Mouse (Mus musculus) midbrain, embryonic 11.5 days (tissue): ENCODE results near the gene Vax2. TPM values are rescaled to one million over a fixed set of nuclear protein-coding genes. Genes with fewer than 3 reads are reported as not detected.

Source experiments
- ATAC-seq: fragments of 200-750 bp; cut with Nextera tagmentation; 2 replicates; pipeline ENCODE4 v1.8.0; 2017; ENCODE audit warnings: moderate TSS enrichment, moderate library complexity; ENCODE audit not compliant: low FRiP score
- DNase-seq: peaks from one replicate; pipeline ENCODE4 v3.0.0; 2015; ENCODE audit warnings: low spot score; ENCODE audit errors: missing footprints
- H3K27ac ChIP-seq: fragments of 300-500 bp; sonication (generic); 2 replicates; pipeline ENCODE4 v1.5.1; 2014; ENCODE audit warnings: low read depth, low read length
- H3K27me3 ChIP-seq: fragments of 300-500 bp; sonication (generic); 2 replicates; pipeline ENCODE4 v1.6.1; 2014; ENCODE audit warnings: mild to moderate bottlenecking, low read length, moderate library complexity, mixed read lengths; ENCODE audit not compliant: control insufficient read depth, insufficient read depth
- H3K36me3 ChIP-seq: fragments of 300-500 bp; sonication (generic); 2 replicates; pipeline ENCODE4 v1.6.1; 2014; ENCODE audit warnings: mild to moderate bottlenecking, low read length, moderate library complexity, mixed read lengths; ENCODE audit not compliant: control insufficient read depth, insufficient read depth
- H3K4me1 ChIP-seq: fragments of 300-500 bp; sonication (generic); 2 replicates; pipeline ENCODE4 v1.6.1; 2014; ENCODE audit warnings: low read length; ENCODE audit not compliant: control insufficient read depth, insufficient read depth
- H3K4me2 ChIP-seq: fragments of 300-500 bp; sonication (generic); 2 replicates; pipeline ENCODE4 v1.6.1; 2014; ENCODE audit warnings: mild to moderate bottlenecking, moderate library complexity
- H3K4me3 ChIP-seq: fragments of 300-500 bp; sonication (generic); 2 replicates; pipeline ENCODE4 v1.5.1; 2014; ENCODE audit warnings: low read depth, low read length
- H3K9ac ChIP-seq: fragments of 300-500 bp; sonication (generic); 2 replicates; pipeline ENCODE4 v1.6.1; 2014; ENCODE audit warnings: low read length
- H3K9me3 ChIP-seq: fragments of 300-500 bp; sonication (generic); 2 replicates; pipeline ENCODE4 v1.6.1; 2016; ENCODE audit warnings: low read length; ENCODE audit not compliant: control insufficient read depth
- WGBS: fragments of 180-500 bp; shearing (Covaris S2); extraction: QIAGEN DNeasy Blood & Tissue Kit; methylation state at CpG from one replicate; pipeline ENCODE4 v1.1.7; 2014; 5-methylcytosine and 5-hydroxymethylcytosine counted together
- polyA plus RNA-seq: library from polyadenylated mRNA; unstranded; fragments of >200 nt; fragmentation: Nextera tagmentation; extraction: Ambion mirVana; gene quantifications from 2 replicates; pipeline ENCODE4 v1.2.1, GENCODE M21; 2014

Gene Vax2
- polyA plus RNA-seq, 1 experiment from 2014 or later: 0.25 TPM

GRCm38 (mm10) chr6:83766982-83767381 lies 55.9 kb downstream of the Vax2 start:
- H3K4me3 ChIP-seq: no peak overlapping the region
- no peaks in the 10 kb centered on the region; the same call in 1 of the 2 replicates for H3K36me3 ChIP-seq
- H3K9ac ChIP-seq: no peak overlapping the region
- H3K9me3 ChIP-seq: no peaks in the 10 kb centered on the region
- WGBS: 83% methylated on average over 3 of the region's 3 CpGs
- ATAC-seq (no peak), DNase-seq (no peak)
- H3K4me1 ChIP-seq: peaks cover 4% of the 10 kb centered on the region; the same call in 1 of the 2 replicates
- no peak overlapping the region for H3K4me2 ChIP-seq
- no peak overlapping the region for H3K27ac ChIP-seq
- H3K27me3 ChIP-seq: peaks cover 23% of the 10 kb centered on the region

DNA sequence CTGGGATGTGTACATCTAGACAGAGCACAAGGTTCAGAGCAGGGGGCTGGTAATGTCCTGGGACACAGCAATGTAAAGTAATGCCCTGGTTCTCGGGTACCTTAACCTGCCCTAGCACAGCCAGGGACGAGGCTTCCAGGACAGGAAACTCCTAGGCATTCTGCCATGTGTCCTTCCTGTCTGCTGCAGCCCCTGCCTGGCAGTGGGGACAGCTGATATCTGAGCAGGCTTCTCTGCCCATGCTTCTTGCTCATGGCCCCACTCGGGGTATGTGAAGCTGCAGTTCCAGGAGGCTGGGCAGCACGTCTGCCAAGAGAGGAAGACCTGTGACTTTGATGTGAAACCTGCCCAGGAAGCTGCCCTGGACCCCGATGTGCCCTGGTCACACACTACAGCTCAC lies 57.4 kb downstream of the Vax2 start:
- H3K27ac ChIP-seq: no peak overlapping the region
- DNase-seq (no peak), ATAC-seq (no peak)
- H3K27me3 ChIP-seq: peaks cover 8% of the 10 kb centered on the region
- no peaks in the 10 kb centered on the region for H3K9me3 ChIP-seq
- WGBS: 91% methylated on average over 5 of the region's 5 CpGs
- H3K9ac ChIP-seq: no peak overlapping the region
- no peaks in the 10 kb centered on the region; the same call in 1 of the 2 replicates for H3K36me3 ChIP-seq
- no peak overlapping the region for H3K4me3 ChIP-seq
- H3K4me2 ChIP-seq: no peak overlapping the region
- no peaks in the 10 kb centered on the region for H3K4me1 ChIP-seq

DNA sequence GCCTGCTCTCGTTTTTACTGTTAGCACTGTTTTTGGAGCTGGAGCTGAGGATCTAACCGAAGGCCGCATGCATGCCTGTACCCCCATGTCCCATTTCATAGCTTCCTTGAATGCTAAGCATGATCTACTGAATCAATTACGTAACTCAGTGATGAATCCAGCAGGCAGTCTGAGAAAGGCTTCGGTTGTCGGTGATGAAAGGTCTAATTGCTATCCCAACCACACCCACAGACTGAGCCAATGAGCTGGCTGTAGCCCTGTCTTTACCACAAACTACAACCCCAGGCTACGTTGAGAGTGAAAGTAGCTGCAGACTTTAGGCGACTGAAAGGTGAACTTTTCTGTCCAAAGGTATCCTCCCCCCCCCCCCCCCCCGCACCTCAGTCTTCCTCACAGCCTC lies 63.1 kb downstream of the Vax2 start:
- H3K4me2 ChIP-seq: peak overlapping the region; percentile 90; the same call in 1 of the 2 replicates
- peak overlapping the region; percentile 94; the same call in 1 of the 2 replicates for H3K4me3 ChIP-seq
- H3K36me3 ChIP-seq: no peaks in the 10 kb centered on the region; the same call in 1 of the 2 replicates
- DNase-seq: no peak
- H3K9me3 ChIP-seq: no peaks in the 10 kb centered on the region
- no peak overlapping the region for H3K27ac ChIP-seq
- H3K4me1 ChIP-seq: peaks cover 14% of the 10 kb centered on the region
- no peak for ATAC-seq
- WGBS: 76% methylated on average over 9 of the region's 9 CpGs
- H3K27me3 ChIP-seq: no peaks in the 10 kb centered on the region
- no peak overlapping the region for H3K9ac ChIP-seq

DNA sequence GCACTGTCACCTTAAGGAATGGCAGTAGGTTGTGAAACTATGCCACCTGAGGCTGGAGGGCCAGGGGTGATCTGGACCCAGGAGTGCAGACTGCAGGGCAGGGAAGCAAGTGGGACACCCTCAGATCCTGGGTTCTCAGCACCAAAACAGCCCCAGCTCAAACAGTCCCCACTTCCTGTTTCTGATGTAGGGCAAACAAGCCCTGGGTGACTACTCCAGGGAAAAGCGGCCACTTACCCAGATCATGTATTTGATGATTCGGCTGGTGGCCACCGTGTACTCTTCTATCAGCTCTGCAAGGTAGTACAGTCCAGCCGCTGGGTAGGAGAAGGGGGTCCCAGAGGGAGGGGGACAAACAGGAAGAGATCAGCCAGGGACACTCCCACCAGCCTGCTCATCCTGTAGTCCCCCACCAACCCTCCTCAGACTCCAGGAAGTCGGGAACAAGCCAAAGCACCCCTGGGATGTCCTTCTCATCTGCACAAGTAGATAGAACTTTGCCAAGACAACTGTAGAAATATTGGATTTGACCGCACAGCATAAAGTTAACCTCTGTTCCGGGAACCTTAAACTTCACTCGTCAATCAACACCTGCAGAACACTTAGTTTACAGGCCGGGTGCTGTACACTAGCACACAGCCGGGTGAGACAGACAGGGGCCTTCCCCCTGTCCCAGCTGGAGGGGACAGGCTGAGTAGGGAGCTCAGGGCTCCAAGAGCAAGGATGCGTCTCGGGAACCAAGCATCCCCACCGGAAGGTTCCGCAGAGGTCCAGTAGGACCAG lies 63.9 kb downstream of the Vax2 start:
- Histone ChIP-seq H3K9ac (peak overlapping the region; percentile 95), H3K9me3 (no peaks in the 10 kb centered on the region), H3K36me3 (no peaks in the 10 kb centered on the region), H3K27me3 (no peaks in the 10 kb centered on the region), H3K4me1 (peaks cover 14% of the 10 kb centered on the region), H3K4me2 (peak overlapping the region; percentile 90), H3K27ac (no peak overlapping the region), H3K4me3 (peak overlapping the region; percentile 94)
- WGBS: 3% methylated on average over 14 of the region's 14 CpGs
- peak; percentile 49 for ATAC-seq
- DNase-seq: peak; percentile 93

- H3K4me3 ChIP-seq: peak within 1 kb of the TSS; percentile 94
- peak; percentile 99 for DNase-seq
- peak; percentile 96 for ATAC-seq
- no peaks in the 10 kb centered on the region for H3K36me3 ChIP-seq
- H3K27ac ChIP-seq: no peak within 1 kb of the TSS
- peak within 1 kb of the TSS; percentile 90 for H3K4me2 ChIP-seq
- no peaks in the 10 kb centered on the region for H3K9me3 ChIP-seq
- H3K9ac ChIP-seq: peak within 1 kb of the TSS; percentile 95
- no peaks in the 10 kb centered on the region for H3K27me3 ChIP-seq
- H3K4me1 ChIP-seq: peaks cover 14% of the 10 kb centered on the region
- under 1% methylated on average over 45 of the region's 45 CpGs for WGBS
These were observed 64.7 kb downstream of the Vax2 start, which contains the start of gene Tex261 for GRCm38 (mm10) chr6:83775638-83776293. TSS of gene Tex261 (minus strand) at chr6:83775813.

- H3K4me1 ChIP-seq: peaks cover 14% of the 10 kb centered on the region
- no peak for ATAC-seq
- no peaks in the 10 kb centered on the region for H3K36me3 ChIP-seq
- no peak overlapping the region for H3K27ac ChIP-seq
- H3K27me3 ChIP-seq: no peaks in the 10 kb centered on the region
- no peaks in the 10 kb centered on the region for H3K9me3 ChIP-seq
- no peak overlapping the region for H3K4me3 ChIP-seq
- DNase-seq: no peak
- no peak overlapping the region for H3K9ac ChIP-seq
- 85% methylated on average over 7 of the region's 7 CpGs for WGBS
- no peak overlapping the region for H3K4me2 ChIP-seq
These were observed 67.2 kb downstream of the Vax2 start for GRCm38 (mm10) chr6:83778306-83778705.

DNA sequence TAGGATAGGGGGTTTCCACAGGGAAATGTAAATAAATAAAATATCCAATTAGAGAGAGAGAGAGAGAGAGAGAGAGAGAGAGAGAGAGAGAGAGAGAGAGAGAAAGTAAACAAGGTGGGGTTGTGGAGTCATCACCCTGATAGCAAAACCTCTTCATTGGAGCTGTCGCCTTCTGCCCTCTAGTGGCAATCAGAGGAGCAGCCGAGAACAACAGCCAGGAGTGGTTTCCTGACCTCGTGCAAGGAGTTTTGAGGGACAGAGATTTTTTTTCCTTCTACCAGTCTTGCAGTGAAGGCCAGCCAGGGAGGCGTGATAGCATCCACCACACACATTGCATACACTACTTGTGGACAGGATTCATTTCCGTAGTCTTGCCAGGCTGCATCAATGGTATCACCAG lies 68.0 kb downstream of the Vax2 start:
- DNase-seq: peak; percentile 89
- Histone ChIP-seq H3K27me3 (no peaks in the 10 kb centered on the region), H3K4me1 (peaks cover 10% of the 10 kb centered on the region), H3K27ac (no peak overlapping the region), H3K9ac (no peak overlapping the region), H3K9me3 (no peaks in the 10 kb centered on the region), H3K4me3 (no peak overlapping the region), H3K36me3 (no peaks in the 10 kb centered on the region), H3K4me2 (no peak overlapping the region)
- 5% methylated on average over 5 of the region's 5 CpGs for WGBS
- no peak for ATAC-seq

DNA sequence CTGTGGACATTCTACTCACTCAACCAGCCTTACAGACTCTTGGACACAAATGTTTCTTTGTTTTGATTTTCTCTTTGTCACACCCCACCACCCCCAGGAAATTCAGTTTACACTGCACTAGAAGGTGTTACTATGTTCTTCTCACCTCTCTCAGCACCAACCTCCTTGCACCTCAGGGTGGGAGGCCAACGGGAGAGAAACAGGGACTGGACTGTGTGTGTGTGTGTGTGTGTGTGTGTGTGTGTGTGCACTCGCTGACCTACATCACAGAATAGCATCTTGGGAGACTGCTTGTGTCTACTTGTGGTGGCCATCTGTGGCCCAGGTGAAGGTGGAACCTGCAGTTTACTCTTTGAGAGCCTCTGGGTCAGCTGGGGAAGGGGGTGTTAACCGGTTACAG lies 75.4 kb downstream of the Vax2 start:
- no peak for DNase-seq
- WGBS: 85% methylated on average over 3 of the region's 3 CpGs
- Histone ChIP-seq H3K4me2 (no peak overlapping the region), H3K4me1 (no peaks in the 10 kb centered on the region), H3K27me3 (no peaks in the 10 kb centered on the region), H3K27ac (no peak overlapping the region), H3K36me3 (no peaks in the 10 kb centered on the region), H3K9ac (no peak overlapping the region), H3K9me3 (no peaks in the 10 kb centered on the region), H3K4me3 (no peak overlapping the region)
- no peak for ATAC-seq
